Mouse (Mus musculus) G1E (cell line): ENCODE data around the gene Pid1. TPM values are rescaled to one million over a fixed set of nuclear protein-coding genes. Genes with fewer than 3 reads are reported as not detected.

ENCODE experiments used
- ATAC-seq: 2 replicates; pipeline ENCODE4 v1.8.0; 2016; ENCODE audit warnings: mild to moderate bottlenecking; ENCODE audit not compliant: insufficient number of reproducible peaks, poor library complexity, low FRiP score, severe bottlenecking; ENCODE audit errors: extremely low read depth
- DNase-seq: peaks from one replicate; pipeline ENCODE4 v3.0.0; 2012; ENCODE audit warnings: low spot score
- H3K27me3 ChIP-seq: 2 replicates; pipeline ENCODE4 v1.6.1; 2012; ENCODE audit warnings: mild to moderate bottlenecking, low read length, inconsistent platforms; ENCODE audit not compliant: insufficient read depth
- H3K36me3 ChIP-seq: replicated peaks from 2 replicates; pipeline ENCODE3; 2012; ENCODE audit warnings: mild to moderate bottlenecking, inconsistent platforms
- H3K4me1 ChIP-seq: 2 replicates; pipeline ENCODE4 v1.6.1; 2012; ENCODE audit warnings: low read depth, low read length, inconsistent platforms, mixed read lengths; ENCODE audit not compliant: insufficient read depth
- H3K4me3 ChIP-seq: 2 replicates; pipeline ENCODE4 v1.5.1; 2012; ENCODE audit warnings: low read depth, mild to moderate bottlenecking, inconsistent platforms, low read length, moderate library complexity, mixed read lengths
- H3K9me3 ChIP-seq: replicated peaks from 2 replicates; pipeline ENCODE4 v1.6.1; 2012; ENCODE audit warnings: inconsistent platforms
- CTCF ChIP-seq: IDR thresholded peaks from 2 replicates; pipeline ENCODE4 v1.5.1; 2012; ENCODE audit warnings: low read depth, low read length, inconsistent platforms, mixed read lengths
- GATA1 ChIP-seq: IDR thresholded peaks from 2 replicates; pipeline ENCODE4 v1.6.1; 2012; ENCODE audit warnings: borderline replicate concordance, low read length, inconsistent platforms, mixed read lengths
- GATA2 ChIP-seq: IDR thresholded peaks from 2 replicates; pipeline ENCODE4 v1.6.1; 2012; ENCODE audit warnings: low read depth, low read length, inconsistent platforms, borderline replicate concordance
- POLR2AphosphoS5 ChIP-seq: IDR thresholded peaks from 2 replicates; pipeline ENCODE4 v1.6.1; 2012; ENCODE audit warnings: low read depth, low read length, inconsistent platforms; ENCODE audit not compliant: insufficient replicate concordance
- TAL1 ChIP-seq: conservative IDR thresholded peaks from 2 replicates; pipeline ENCODE4 v1.6.1; 2012; ENCODE audit warnings: low read depth, low read length, inconsistent platforms, mixed read lengths
- polyA plus RNA-seq: library from polyadenylated mRNA; stranded (reverse); fragments of >175 nt; gene quantifications from 2 replicates; pipeline ENCODE4 v1.2.3, GENCODE M21; 2012
- total RNA-seq, 2 experiments: library from RNA; stranded (forward) in 1 of 2; stranded (reverse) in 1 of 2; fragments of 200-1000 nt in 1 of 2; fragments of >200 nt in 1 of 2; fragmentation: Nextera tagmentation in 1 of 2; gene quantifications; 2 replicates each; pipeline ENCODE4 v1.2.3; 2014 to 2017

Pid1 gene
- total and polyA plus RNA-seq, 3 experiments: 0.33 TPM; not detected in 2

GRCm38 (mm10) chr1:84386481-84387146, 22.6 kb upstream of the Pid1 start:
- no peak overlapping the region for H3K4me3 ChIP-seq

GRCm38 (mm10) chr1:84382709-84383108, 18.7 kb upstream of the Pid1 start:
- ATAC-seq: no peak
- TF ChIP-seq GATA2: no peak
- H3K36me3 ChIP-seq: no peaks in the 10 kb centered on the region

More at GRCm38 (mm10) chr1:84386481-84387146, 22.6 kb upstream of the Pid1 start:
- ATAC-seq (no peak), DNase-seq (no peak)
- Histone ChIP-seq H3K4me1 (no peaks in the 10 kb centered on the region), H3K9me3 (peaks cover 60% of the 10 kb centered on the region), H3K27me3 (no peaks in the 10 kb centered on the region), H3K36me3 (no peaks in the 10 kb centered on the region)
- TF ChIP-seq GATA1 (no peak), TAL1 (no peak)

GRCm38 (mm10) chr1:84382064-84382463, 18.1 kb upstream of the Pid1 start:
- DNase-seq (no peak), ATAC-seq (no peak)
- H3K4me3 ChIP-seq: no peak overlapping the region
- peaks cover 59% of the 10 kb centered on the region for H3K9me3 ChIP-seq
- no peaks in the 10 kb centered on the region for H3K36me3 ChIP-seq
- TF ChIP-seq GATA2: no peak
- TF ChIP-seq GATA1: no peak
- no peaks in the 10 kb centered on the region for H3K4me1 ChIP-seq
- no peaks in the 10 kb centered on the region for H3K27me3 ChIP-seq

More at GRCm38 (mm10) chr1:84382709-84383108, 18.7 kb upstream of the Pid1 start:
- Histone ChIP-seq H3K4me3 (no peak overlapping the region), H3K9me3 (peaks cover 64% of the 10 kb centered on the region), H3K27me3 (no peaks in the 10 kb centered on the region), H3K4me1 (no peaks in the 10 kb centered on the region)
- DNase-seq: no peak

- Histone ChIP-seq H3K36me3 (no peaks in the 10 kb centered on the region), H3K9me3 (peaks cover 50% of the 10 kb centered on the region), H3K27me3 (no peaks in the 10 kb centered on the region), H3K4me1 (no peaks in the 10 kb centered on the region), H3K4me3 (no peak overlapping the region)
- DNase-seq: no peak
- TF ChIP-seq GATA1 (no peak), TAL1 (no peak), GATA2 (no peak), POLR2AphosphoS5 (no peak), CTCF (no peak)
- no peak for ATAC-seq
Measured at GRCm38 (mm10) chr1:84380895-84381294, 16.9 kb upstream of the Pid1 start.

GRCm38 (mm10) chr1:84367733-84368132, 3.8 kb upstream of the Pid1 start:
- Histone ChIP-seq H3K4me1 (no peaks in the 10 kb centered on the region), H3K9me3 (peaks cover 43% of the 10 kb centered on the region), H3K4me3 (no peak overlapping the region), H3K27me3 (no peaks in the 10 kb centered on the region), H3K36me3 (no peaks in the 10 kb centered on the region)
- ATAC-seq (no peak), DNase-seq (no peak)
- TF ChIP-seq CTCF (no peak), POLR2AphosphoS5 (no peak), TAL1 (no peak), GATA2 (no peak), GATA1 (no peak)

- no peak for ATAC-seq
- no peak for DNase-seq
- TF ChIP-seq CTCF (no peak), TAL1 (no peak), POLR2AphosphoS5 (no peak), GATA1 (no peak), GATA2 (no peak)
- Histone ChIP-seq H3K27me3 (no peaks in the 10 kb centered on the region), H3K4me3 (no peak overlapping the region), H3K36me3 (no peaks in the 10 kb centered on the region), H3K9me3 (peaks cover 43% of the 10 kb centered on the region), H3K4me1 (no peaks in the 10 kb centered on the region)
Measured at GRCm38 (mm10) chr1:84366553-84366952, 2.6 kb upstream of the Pid1 start.
